Mouse (Mus musculus) layer of hippocampus, adult 9-11 months (tissue): ENCODE measurements around the gene Nat8.
"Not testable (repeated sequence)": the region's sequence is repeated elsewhere in the genome, so short reads cannot be mapped to it uniquely, and the experiment has no call there.

Experiments
- DNase-seq: peaks from one replicate; pipeline ENCODE4 v3.0.0; 2022

Gene Nat8

GRCm38 (mm10) chr6:85831796-85832321, at the start of gene Nat8:
Nat8 (minus strand) TSS chr6:85832082.
- DNase-seq: no peak

- DNase-seq: not testable (repeated sequence)
Measured at GRCm38 (mm10) chr6:85869006-85869405, 37.1 kb upstream of the Nat8 start, which contains the start of gene Nat8f2. Nat8f2 (minus strand) TSS chr6:85869158.

- no peak for DNase-seq
Measured at GRCm38 (mm10) chr6:85867726-85868690, 36.1 kb upstream of the Nat8 start.

GRCm38 (mm10) chr6:85866995-85867394, 35.1 kb upstream of the Nat8 start:
- DNase-seq: not testable (repeated sequence)

GRCm38 (mm10) chr6:85866166-85866565, 34.3 kb upstream of the Nat8 start:
- not testable (repeated sequence) for DNase-seq

GRCm38 (mm10) chr6:85864900-85865639, 33.2 kb upstream of the Nat8 start:
- peak; percentile 36 for DNase-seq

GRCm38 (mm10) chr6:85863840-85864239, 32.0 kb upstream of the Nat8 start:
- no peak for DNase-seq

GRCm38 (mm10) chr6:85863136-85863535, 31.3 kb upstream of the Nat8 start:
- DNase-seq: no peak

GRCm38 (mm10) chr6:85862565-85862964, 30.7 kb upstream of the Nat8 start:
- no peak for DNase-seq

- DNase-seq: no peak
Measured at GRCm38 (mm10) chr6:85861247-85861646, 29.4 kb upstream of the Nat8 start.

GRCm38 (mm10) chr6:85856194-85856678, 24.4 kb upstream of the Nat8 start:
- DNase-seq: peak; percentile 91

GRCm38 (mm10) chr6:85853481-85853880, 21.6 kb upstream of the Nat8 start:
- DNase-seq: no peak

GRCm38 (mm10) chr6:85851062-85851773, 19.3 kb upstream of the Nat8 start:
- DNase-seq: no peak

- no peak for DNase-seq
Measured at GRCm38 (mm10) chr6:85849240-85849639, 17.4 kb upstream of the Nat8 start.

GRCm38 (mm10) chr6:85848140-85848539, 16.3 kb upstream of the Nat8 start:
- no peak for DNase-seq

GRCm38 (mm10) chr6:85846921-85847320, 15.0 kb upstream of the Nat8 start:
- DNase-seq: no peak

GRCm38 (mm10) chr6:85843677-85844458, 12.0 kb upstream of the Nat8 start:
- not testable (repeated sequence) for DNase-seq

GRCm38 (mm10) chr6:85839982-85840381, 8.1 kb upstream of the Nat8 start:
- peak; percentile 65 for DNase-seq

- no peak for DNase-seq
Measured at GRCm38 (mm10) chr6:85838674-85839073, 6.8 kb upstream of the Nat8 start.

- peak; percentile 46 for DNase-seq
Measured at GRCm38 (mm10) chr6:85837307-85837706, 5.4 kb upstream of the Nat8 start.

- DNase-seq: peak; percentile 37
Measured at GRCm38 (mm10) chr6:85836827-85837226, 4.9 kb upstream of the Nat8 start.

GRCm38 (mm10) chr6:85836098-85836497, 4.2 kb upstream of the Nat8 start:
- DNase-seq: not testable (repeated sequence)
